Mouse (Mus musculus) c-Kit-positive CD71-negative TER-119-negative erythroid progenitor cells, embryonic 14.5 days (primary cell): ENCODE data around the gene Pparg.

Experiments
- DNase-seq: peaks from one replicate; pipeline ENCODE4 v3.0.0-alpha.2; 2013; ENCODE audit warnings: low read depth

The Pparg gene

DNA sequence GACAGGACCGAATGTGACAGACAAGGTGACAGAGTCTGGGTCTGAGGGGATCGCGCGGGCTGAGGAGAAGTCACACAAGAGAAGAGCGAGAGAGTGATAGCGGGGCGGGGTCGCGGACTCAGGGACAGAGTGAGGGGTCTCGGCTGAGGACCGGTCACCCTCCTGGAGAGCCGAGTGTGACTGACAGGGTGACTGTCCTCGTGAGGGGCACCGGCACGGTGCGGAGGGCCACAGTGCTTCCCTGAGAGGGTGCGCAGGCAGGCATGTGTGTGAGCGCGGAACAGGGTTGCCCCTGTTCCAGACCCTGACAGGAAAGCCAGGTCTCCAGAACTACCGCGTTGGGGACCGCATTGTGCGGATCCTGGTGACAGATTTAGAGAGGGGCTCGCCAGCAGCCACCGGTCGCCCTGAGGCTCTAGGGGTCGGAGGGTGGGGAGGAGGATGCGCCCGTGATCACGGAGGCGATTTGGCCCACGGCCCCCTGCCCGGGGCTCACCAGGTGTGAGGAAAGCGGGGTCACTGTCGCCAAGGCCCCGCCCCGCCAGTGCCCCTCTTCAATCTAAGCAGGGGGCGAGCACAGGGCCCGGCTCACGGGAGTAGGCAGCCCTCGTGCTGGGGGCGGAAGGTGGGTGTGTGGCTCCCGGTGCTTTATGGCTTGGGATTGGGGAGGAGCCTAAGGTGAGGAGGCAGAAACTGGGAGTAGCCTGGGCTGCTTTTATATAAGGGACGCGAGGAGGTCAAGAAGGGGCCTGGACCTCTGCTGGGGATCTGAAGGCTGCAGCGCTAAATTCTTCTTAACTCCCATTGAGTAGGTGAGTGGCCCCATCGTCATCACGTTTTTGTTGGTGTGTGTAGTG is 1.1 kb downstream of the Pparg start:
- no peak for DNase-seq

DNA sequence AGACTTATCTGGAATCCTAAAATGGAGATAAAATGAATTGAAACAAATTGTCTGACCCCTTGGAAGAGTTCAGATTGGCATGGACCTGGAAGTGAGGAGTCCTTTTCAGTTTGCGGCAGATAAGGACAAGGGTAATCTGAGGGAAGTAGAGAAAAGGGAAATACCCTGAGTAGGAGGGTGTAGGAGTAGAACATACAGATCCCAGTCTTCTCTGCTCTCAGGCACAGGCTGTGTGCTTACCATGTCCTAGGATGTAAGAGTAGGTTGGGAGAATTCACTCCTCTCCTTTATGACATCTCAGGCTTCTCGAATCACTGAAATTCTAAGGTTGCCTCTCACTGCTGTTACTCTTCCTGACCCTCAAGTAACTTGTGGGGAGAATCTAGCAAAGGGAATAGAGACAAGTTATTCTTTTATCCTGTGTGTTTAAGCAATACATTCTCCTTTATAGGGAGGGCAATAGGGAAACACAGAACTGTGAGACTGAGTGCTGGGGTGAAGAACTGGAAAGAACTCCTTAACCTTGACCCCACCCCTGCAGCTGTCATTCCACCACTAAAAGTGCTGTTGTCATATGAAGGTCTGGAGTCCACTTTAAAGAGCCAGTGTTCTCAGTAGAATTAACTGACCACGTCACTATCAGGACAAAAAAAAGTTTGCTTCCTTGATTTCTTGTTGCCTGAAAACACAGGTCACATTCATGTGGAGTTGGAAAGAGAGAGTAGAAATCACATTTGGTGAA is 6.3 kb downstream of the Pparg start:
- no peak for DNase-seq

DNA sequence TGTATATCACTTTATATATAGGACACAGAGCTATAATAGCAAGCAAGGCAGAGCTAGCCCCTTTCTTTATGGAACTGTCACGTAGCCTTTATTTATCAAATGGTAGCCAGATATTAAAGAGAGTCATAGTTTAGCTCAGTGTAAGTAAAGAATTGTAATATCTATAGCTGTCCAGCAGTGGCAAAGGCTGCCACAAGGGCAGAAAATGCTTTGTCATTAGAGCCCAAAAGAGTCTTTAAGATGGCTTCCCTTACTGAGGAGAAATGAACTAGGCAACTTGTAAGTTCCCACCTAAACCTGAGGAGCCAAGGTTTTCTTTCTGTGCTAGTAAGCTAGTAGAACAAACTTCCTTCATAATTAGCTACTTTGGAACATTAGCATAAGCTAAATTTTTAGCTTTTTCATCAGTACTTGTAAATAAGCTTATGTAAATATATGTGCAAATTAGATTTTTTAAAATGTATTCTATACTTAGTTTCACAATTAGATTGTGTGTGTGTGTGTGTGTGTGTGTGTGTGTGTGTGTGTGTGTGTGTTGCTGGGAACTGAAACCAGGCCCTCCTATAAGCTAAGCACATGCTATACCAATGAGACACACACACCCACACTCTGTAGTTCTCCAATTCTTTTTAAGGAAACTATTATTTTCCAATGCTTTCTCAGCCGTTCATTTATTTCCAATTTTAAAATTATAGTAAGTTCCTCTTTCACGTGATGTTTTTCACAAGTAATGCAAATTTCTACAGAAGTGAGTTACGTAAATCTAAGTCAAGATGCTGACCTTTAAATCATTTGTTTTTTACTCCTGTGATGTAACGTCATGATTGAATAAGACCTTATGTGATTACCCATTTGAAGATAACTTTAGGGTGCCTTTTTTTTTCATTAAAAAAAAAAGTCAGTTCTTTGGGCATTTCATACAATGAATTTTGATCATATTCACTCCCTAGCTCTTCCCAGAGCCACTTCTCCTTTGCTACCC is 14.4 kb downstream of the Pparg start:
- no peak for DNase-seq

DNA sequence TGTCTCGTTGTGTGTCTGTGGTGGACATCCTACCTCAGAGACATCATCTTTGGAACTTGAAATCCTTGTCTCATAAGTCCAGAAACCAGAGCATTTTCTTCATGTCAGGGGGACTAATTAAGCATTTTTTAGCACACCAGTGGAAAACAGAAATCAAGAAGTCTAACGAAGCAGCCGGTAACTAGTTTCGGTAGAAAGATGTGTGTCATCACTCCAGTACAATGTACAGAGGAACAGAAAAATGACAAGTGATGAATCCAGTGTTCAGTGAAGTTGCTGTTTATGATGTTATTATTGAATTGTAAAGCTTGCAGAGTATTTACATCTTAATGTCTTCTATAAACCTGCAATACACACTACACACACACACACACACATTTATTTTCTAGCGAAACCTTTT is 19.8 kb downstream of the Pparg start:
- no peak for DNase-seq

DNA sequence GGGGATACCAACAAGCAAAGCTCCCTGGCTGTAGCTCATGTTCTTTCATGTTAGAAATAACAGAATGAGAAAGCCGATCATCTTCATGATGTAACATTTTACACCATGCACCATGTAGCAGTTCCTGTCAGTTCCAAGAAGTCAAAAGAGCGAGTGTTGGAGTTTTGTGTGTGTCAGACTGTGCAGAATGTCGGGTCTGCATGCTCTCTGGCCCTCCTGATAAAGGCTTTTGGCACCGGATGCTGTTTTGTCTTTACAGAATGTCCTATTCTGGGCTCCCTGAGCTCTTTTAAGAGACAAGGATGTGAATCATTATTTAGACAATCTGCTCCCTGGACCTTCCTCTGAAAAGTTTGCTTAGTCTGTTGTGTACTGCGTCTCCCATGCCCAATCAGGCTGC is 22.0 kb downstream of the Pparg start:
- no peak for DNase-seq

DNA sequence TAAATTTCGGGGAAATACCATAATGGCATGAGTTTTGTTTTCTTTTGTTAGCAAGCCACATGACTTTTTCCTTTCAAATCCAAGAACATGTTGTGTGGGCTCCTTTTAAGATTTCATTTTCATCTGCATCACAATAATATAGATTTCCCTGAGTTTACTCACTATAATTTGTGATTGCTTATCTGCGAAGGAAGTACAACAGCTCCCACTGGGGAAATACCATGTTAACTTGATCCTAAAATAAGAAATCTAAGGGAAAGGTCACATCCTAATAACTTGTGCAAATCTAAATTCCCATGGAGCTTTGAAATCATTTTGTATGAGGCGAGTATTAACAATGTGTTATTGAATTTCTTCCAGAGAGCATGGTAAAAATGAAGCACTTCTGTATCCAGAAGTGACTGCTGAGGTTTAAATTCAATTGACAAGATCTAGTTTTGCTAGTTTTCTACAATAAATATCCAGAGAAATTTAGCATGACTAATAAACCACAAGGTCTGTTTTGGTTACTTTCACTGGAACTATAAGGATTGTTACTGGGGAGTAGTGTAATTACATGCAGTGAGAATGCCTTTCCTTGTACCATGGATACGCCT is 29.3 kb downstream of the Pparg start:
- no peak for DNase-seq

DNA sequence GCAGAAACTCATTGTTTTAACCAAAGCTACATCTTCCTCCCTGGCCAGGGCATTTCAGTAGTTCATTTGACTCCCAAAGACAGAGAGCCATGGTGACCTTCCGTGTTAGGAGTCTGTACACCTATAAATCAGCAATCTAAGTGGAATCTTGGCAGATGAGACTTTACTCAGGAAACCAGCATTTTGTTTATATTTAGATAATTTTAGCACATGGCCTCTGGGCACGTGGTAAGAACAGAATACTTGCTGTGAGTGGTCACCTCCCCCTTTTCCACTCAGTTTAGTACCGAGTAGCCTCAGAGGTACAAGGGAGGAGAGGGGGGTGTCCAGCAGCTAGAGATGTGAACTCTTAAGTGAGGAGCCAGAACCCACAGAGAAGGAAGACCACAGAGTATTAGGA is 36.2 kb downstream of the Pparg start:
- DNase-seq, result no peak

DNA sequence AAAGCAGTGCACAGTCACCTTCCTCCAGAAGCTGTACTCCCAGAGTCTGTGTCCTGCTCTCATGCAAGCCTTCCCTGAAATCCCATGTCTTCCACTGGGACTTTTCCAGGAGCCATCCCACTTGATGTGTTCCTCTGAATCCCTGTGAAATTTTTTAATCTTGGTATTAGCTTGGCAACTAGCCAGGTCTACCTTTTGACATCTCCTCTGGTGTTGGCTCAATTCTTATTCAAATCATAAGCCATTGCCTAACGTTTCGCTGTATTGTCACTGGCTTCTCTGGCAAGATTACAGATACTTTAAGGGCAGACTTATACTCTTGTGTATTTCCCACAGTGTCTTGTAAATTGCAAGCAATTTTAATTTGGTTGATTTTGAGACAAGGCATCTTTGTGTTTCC is 43.6 kb downstream of the Pparg start:
- DNase-seq, result no peak

DNA sequence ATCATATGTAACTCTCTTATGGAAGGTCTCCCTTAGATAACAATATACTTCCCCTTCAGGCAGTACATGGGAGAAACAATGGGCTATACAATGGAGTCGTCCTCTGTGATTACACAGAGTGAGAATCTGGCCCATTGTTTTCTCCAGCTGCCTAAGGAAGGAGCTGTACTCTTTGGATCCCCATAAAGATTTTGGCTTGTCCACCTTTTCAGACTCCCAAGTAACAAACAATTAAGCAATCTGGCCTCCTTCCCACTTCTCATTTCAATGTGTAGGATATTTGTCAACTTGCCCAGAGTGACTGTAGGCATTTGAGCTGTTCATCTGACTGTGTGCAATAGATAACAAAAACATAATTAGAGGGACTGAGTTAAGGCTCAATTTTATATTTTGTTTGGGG is 50.7 kb downstream of the Pparg start:
- DNase-seq, result no peak

DNA sequence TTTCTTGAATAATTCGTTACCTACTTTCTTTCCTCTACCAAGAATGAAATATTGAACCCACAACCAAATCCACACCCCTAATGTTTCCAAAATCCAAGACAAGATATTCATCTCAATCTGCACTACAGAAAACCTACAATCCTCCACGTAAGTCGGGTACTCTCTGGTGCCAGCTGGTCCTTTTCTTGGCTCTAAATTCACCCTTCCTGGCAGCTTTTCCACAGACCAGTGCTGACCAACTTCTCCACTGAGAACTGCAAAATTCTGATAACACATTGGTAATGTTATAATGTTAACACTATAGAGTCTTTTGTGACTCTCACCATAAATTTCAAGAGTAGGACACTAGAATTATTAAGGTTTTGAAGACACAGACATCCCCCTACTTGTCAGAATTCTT is 57.4 kb downstream of the Pparg start:
- no peak for DNase-seq

DNA sequence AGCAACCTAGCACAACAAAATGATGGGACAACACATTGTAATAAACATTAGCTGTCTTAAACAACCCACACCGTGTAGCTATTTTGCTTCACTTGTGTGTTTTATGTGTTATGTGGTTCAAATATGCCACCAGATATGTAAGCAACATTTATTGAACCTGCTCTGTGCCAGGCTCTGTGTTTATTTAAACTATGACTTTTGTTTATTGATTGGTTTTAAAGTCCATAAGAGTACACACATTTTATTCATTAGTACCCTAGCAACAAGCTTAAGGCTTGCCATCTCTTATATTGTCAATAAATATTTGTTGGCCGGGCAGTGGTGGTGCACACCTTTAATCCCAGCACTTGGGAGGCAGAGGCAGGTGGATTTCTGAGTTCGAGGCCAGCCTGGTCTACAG is 58.2 kb downstream of the Pparg start:
- no peak for DNase-seq

DNA sequence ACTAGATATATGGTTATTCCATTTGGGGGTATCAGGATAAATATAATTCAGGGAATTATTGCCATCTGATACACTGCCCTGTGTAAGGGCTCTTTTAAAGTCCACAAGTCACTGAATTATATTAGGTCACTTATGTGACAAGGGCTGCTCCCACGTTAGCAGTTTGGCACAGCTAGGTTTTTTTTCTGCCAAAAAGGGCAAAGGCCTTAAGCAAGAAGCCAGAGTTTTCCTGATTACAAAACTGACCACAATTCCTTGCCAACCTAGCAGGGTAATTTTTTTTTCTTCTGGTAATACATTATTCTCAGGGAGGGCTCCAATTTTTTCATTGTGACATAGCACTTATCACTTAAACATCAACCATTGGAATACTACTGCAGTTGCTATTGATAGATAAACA is 60.2 kb downstream of the Pparg start:
- DNase-seq, result no peak

DNA sequence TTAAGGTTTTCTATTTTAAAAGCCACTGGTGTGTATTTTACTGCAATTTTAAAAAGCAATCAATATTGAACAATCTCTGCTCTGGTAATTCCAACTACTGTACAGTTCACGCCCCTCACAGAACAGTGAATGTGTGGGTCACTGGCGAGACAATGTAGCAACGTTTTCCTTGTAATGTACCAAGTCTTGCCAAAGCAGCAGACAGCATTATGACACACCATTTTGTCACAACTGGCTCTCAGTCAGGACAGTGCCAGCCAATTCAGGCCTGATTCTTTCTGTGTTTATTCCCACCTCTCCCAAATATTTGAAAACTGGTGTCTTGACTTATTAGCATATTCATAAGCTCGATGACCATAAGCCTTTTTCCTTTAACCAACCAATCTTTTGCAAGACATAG is 60.9 kb downstream of the Pparg start:
- no peak for DNase-seq

DNA sequence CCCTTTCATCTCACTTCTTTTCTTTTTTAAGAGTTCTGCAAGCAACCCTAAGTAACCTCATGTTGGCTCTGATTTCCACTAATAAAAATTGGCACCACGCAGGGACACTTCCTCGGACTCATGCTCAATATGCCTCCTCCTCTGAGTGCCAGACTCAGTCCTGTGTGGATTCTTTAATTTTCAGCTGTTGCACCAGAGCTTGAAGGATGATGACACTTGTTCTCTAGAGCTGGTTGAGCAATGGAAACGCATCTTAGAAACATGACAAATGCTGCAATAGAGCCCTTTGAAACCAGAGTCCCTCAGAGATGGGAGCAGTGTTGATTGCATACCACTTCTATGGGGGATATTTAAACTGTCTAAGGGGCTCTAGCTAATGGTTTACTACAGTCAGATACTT is 63.7 kb downstream of the Pparg start:
- DNase-seq, result no peak

DNA sequence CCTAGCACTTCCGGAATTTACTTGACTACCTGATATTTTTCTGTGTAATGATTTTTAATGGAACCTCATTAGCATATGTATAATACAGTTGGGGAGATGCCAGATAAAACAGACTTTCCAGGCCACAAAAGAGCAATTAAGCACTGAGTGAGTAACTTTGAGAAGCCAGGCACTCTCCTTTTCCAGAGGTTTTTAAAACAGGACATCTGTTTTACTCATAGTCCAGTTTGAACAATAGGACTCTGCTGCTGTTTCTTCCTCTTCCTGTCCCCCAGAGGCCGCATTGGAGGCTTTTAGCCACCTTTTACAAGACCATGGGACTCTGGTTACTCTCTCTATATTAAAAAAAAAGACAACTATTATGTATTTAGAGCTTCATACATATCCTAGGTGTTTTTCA is 72.0 kb downstream of the Pparg start:
- no peak for DNase-seq

DNA sequence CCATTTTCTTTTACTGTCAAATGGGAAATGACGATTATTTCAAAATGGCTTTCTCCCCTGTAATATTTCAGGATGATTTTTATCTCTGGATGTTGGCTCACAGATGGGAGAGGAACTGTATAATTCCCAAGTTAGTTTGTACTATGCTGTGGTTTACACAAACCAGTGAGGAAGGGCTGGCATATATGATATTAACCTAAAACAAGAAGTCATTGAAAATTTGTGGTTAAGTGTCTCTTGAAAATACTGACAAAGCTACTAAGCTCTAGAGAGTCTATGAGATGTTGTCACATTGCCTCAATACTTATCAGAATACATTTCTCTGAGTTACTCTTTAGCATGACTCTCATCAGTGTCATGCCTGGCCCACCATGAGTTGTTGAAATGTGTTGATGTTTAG is 73.3 kb downstream of the Pparg start:
- DNase-seq, result no peak

DNA sequence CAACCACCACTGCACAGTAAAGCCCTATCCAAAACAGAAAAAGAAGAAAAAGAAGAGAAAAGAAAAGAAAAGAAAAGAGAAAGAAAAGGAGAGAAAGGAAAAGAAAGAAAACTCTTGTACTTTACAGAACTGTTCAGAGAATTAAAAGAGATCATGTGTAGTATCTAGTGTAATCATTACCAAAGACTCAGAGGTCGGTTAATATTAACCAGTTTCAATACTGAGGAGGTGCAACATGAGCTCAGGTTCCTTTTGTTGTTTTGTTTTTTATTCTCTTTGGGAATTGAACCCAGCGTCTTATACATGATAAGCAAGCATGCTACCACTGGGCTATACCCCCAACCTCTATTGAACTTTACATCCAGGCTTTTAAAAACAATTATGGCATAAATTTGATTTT is 74.1 kb downstream of the Pparg start:
- no peak for DNase-seq

DNA sequence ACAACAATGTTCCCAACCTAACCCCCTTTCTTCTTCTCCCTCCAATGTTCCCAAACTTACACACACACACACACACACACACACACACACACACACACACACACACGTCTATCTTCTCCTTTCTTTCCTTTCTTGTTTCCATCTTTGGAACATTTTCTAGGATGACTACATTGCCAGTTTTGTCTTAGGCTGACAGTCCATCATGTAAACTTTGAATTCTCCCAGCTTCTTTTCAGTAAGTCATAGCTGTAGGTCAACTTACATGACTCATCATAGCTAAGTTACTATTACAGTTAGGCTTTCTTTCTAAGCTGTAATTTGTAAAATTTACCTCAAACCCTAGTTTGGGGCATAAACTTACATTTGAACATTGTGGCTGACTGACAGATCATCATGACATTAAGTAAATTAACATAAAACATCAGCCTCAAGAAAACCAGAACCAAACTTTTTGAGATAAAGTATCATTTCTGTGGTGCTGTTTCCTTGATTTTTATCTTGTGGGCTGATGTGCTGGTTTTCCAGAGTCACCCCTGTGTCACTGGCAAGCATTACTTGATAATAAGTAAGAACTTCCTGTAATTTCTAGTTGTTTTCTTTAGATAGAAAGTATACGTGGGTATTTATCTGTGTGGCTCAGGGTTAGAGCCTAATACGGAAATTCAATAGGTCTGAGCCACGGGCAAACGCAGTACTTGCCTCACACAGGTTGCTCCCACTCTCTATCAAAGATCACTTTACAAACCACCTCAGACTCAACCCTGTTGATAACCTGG is 79.7 kb downstream of the Pparg start:
- DNase-seq, result no peak

DNA sequence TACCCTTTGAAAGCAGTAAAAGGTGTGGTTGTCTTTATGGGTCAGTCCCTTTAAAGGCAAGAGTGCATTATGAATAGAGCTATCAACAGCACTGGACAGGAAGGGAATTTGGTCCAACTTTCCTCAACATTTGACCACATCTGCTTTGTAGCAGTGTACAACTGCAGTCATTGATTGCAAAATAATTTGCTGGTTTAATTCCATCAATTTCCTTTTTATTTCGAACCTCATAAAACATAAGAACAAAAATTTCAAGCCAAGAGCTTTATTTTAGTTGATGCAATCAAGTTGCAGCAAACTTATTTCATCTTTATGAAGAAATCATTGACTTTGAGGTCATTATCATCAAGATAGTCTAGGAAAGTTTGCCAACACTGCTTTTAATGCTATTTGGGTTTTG is 91.8 kb downstream of the Pparg start:
- no peak for DNase-seq

DNA sequence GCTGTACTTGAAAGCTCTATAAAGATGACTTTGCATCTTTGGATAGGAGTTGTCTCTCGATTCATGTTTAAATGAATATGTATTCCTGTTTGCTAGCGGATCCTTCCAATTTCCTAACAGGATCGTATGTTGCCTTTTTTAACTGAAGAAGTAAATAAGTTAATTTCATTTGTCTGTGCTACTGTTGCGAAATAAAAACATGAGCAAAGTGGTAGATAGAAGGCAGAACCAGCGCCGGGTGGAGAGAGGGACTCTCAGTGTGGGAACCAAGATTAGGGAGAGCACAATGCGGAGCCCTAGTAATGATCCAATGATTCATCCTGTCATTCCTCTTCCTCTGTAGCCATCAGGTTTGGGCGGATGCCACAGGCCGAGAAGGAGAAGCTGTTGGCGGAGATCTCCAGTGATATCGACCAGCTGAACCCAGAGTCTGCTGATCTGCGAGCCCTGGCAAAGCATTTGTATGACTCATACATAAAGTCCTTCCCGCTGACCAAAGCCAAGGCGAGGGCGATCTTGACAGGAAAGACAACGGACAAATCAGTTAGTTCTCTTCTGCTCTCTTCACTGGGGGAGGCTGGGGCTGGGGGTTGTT is 102.1 kb downstream of the Pparg start:
- DNase-seq, result no peak

DNA sequence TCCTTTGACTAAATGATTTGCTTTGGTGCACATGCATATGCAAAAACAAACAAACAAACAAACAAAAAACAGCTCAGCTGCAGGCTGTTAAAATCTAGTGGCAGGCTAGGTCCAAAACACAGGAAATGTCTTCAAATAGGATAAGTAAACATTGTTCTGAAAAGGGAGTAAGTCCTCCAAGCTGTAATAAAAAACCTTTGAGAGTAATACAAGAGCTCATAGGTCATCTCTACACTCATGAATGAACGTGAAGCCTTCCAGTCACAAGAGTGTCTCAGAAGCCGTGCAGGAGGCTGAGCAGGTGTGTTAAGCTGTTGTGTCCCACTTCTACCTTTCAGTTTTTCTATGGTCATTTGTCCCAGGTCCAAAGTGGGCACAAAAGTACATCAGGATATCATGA is 102.6 kb downstream of the Pparg start:
- no peak for DNase-seq
